Mouse (Mus musculus) lung, postnatal 0 days (tissue): ENCODE data around the gene Slc5a4b.

Experiments
- CTCF ChIP-seq: IDR thresholded peaks from 2 replicates; pipeline ENCODE4 v1.5.1; 2016; ENCODE audit warnings: antibody characterized with exemption, mild to moderate bottlenecking
- EP300 ChIP-seq: IDR thresholded peaks from 2 replicates; pipeline ENCODE4 v1.6.1; 2016; ENCODE audit warnings: antibody characterized with exemption, mild to moderate bottlenecking, control low read depth

DNA sequence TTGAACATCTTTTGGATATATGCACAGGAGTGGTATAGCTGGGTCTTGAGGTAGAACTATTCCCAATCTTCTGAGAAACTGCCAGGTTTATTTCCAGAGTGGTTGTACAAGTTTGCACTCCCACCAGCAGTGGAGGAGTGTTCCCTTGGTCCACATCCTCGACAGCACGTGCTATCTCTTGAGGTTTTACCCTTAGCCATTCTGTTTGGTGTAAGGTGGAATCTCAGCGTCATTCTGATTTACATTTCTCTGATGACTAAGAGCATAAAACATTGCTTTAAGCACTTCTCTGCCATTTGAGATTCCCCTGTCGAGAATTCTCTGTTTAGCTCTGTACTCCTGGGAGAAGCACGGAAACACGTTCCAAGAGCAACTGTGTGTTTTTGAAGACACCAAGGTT, 97.8 kb downstream of the Slc5a4b start:
- TF ChIP-seq EP300 (no peak), CTCF (no peak)
